Mouse (Mus musculus): ENCODE measurements around the gene Dntt.

The Dntt gene

DNA sequence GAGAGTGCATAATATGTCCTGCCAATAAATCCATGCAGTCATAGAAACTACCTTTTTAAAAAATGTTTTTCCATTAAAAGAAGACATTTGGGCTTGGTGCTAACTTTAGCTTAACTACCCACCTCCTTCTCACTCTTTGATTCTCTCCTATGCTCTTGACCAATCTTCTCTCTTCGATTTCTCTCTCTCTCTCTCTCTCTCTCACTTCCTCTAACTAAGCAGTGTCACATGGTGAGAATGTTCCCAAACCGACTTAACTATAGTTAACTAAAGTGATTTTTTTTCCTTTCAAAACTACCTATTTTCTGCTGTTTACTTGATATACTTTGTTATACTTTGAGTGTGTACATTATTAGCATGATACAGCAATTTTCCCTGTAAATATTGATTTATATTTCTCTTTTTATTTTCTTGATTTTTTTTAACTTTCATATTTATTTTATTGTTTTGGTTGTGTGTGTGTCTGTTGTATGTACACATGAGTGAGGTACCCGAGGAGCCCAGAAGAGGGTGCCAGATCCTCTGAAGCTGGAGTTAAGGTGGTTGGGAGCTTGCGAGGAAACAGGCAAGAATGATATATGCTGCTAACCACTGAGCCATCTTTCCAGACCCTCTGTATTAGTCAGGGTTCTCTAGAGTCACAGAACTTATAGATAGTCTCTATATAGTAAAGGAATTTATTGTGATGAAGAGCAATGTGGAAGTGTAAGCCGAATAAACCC is 20.2 kb upstream of the Dntt start:
- DNase-seq (ENCODE audit: low spot score) = no peak

DNA sequence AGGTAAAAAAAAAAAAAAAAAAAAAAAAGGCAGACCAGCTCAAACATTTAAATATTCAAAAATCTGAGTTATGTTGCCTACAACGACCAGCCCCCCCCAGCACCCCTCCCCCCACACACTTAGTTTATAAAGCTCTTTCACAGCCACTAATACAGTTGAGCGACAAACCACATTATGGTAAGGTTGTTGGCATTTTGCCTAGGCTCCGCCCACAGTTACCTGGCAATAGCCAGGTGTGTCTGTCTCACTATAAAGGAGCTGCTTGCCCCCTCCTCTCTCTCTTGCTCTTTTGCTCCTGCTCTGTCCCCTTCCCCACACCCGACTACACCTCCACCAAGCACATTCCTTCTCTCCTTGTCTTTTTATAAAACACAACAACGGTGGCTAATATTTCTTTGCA is 17.4 kb upstream of the Dntt start:
- DNase-seq (ENCODE audit: low spot score) = no peak

DNA sequence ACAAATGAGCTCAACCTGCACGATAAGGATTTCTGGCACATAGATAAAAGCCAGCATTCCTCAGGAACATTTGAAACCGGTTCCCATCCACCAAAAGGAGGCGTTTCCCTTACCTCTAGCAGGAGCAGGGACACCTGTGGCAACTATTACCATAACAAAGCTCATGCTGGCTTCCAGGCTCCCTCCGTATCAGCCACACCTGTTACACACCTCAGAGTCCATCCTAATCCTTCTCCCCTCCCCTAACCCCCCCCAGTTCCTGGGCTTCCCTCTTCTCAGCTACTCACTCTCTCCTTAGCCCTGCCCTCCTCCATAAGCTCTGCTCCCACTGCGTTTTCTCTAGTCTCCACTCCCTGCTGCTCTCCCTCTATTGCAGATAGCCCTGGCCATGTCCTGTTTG is 15.5 kb upstream of the Dntt start:
- no peak for DNase-seq (ENCODE audit: low spot score)

DNA sequence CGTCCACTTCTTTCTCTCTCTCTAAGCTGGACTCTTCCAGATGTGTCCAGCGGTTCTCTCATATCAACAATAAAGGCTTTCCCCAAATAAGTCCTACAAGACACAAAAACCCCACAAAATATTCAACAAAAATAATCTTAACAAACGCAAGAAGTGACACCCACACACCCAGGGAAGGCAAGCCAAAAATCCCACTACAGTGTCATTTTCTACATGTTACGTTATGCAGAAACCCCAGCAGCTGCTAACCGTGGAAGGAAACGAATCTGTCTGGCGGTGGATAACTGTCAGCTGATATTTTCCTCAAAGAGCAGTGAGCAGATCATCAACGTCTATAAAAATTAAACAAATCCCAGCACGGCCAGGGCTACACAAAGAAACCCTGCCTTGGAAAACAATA is 15.1 kb upstream of the Dntt start:
- no peak for DNase-seq (ENCODE audit: low spot score)

DNA sequence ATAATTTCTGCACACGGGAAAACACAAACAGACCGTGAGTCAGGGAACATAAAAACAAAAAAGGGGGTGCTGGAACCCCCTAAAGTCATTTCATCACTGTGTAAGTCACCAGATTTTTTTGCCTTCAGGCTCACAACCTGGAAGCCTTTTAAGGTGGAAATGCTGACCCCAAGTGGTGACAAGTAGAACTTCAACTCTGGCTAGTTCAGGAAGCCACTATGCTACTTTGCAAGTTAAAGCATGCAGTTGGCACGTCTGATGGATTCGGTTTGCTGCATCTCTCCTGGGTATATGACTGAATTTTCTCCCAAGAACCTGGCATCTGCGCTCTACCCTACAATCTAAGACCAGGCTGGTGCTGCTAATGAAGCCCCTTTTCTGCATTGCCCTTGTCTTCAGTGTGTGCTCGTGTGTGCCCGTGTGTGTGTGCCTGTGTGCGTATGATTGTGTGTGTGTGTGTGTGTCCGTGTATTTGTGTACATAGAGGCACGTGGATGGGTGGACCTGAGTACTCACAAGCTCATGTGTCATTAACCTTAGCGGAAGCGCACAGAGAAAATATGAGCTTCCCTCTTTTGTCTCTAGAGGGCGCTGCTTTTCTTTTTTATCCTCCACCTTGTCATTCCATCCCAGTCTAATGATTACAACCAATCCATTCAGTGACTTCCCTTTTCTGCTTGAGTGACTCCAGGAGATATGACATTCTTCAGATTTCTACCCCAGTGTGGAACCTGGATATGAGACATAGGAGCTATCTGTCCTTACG is 12.9 kb upstream of the Dntt start:
- peak; percentile 65 for DNase-seq (ENCODE audit: low spot score)

DNA sequence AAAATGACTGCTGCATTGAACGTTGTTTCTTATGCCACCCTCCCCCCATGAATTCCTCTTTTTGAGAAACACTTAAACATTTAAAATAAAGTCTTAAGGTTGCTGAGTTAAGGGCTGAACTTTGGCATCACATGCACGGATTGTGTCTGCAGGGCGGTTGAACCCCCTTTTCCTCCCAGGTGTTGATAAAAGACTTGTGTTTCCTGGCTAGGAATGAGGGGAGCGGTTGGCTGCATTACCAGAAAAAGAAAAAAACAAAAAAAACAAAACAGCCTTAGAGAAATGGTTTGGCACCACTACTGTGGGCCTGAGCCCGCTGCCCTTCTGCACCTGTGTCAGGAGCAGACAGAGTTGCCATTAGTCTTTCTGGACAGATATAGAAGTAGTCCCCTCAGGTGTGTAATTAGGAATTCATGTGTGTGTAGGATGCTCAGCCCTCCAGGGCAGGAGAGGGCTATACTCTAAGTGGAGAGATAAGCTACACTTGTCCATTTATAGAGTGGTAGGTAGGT is 9.9 kb upstream of the Dntt start:
- DNase-seq (ENCODE audit: low spot score) = no peak

DNA sequence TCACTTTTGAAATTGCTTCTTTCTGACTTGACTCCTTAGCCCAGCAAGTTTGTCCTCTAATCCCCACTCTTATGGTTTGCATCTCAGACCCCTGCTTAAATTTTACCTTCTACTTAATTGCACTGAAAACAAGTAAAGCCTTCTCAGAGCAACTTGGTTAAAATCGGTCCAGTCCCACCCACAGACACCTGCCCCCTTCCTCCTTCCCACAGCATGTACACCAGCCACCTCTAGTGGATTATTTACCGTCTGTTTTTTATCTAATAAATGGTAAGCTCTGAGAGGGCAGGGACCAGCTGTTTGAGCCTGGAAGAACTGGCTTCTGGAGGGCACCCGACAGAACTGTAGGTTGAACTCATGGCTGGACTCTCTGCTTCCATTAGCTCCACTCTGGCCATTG is 8.5 kb upstream of the Dntt start:
- no peak for DNase-seq (ENCODE audit: low spot score)

DNA sequence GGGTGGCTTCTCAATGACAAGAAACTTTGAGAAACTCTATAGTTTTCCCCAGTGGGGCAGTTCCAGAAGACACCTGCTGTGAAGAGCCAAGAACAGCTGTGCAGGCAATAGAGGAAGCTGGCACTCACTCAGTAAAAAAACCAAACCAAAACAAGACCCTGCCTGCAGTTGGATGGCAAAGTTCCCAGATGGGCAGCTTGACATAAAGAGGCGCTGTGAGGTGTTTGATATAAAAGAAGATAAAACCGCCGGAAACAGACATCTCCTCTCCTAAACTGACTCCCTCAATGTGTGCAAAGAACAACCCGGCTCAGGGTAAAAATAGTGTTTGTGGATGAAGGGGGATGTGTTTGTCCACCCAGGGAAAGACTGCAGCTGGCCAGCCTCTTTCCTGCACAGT is 6.8 kb upstream of the Dntt start:
- peak; percentile 19 for DNase-seq (ENCODE audit: low spot score)

DNA sequence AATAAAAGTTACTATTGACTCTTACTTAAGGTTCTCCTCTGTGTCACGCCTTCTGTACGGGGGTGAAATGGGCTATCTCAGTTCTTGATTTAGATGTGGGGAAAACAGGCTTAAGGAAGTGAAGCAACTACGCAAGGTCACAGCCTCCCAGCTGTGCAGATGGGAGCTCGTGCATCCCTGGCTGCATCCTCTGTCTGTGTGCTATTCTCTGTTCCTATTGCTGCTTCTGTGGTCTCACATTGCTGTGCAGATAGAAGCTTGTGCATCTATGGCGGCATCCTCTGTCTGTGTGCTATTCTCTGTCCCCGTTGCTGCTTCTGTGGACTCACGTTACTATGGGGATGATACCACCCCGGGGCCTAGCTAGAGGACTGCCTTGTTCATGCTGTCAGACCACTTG is 2.5 kb upstream of the Dntt start:
- no peak for DNase-seq (ENCODE audit: low spot score)

DNA sequence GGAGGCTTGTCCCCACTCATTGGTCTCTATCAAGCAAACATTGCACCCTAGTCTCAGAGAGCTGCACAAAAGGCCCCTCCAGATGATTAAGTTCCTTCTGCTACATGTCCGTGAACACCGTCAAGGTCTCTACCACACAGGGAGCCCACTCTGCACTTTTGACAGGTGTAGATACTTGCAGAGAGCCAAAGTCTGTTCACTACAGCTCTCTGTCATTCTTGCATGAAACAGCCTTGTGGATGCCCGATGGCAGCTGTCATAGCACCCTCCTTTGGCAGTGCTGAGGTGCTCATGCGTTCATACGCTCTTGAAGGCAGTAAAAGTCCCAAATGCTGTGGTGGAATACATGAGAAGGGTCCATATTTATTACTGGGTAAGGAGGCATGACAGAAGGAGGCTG is 2.1 kb upstream of the Dntt start:
- DNase-seq (ENCODE audit: low spot score) = no peak

DNA sequence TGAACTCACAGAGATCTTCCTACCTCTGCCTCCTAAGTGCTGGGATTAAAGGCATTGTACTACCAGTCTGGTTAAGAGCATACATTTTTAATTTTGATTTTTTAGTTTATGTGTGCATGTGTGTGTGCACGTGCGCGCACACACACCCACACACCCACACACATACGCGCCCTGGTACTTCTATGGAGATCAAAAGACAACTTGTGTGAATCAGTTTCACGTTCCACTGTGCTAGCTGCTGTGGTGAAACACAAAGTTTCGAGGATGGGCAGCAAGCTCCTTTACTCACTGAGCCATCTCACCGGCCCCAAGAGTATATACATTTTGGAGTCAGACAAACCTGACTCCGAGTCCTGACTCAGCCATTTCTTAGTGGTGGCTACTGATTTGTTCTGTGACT is 1.5 kb upstream of the Dntt start:
- no peak for DNase-seq (ENCODE audit: low spot score)

DNA sequence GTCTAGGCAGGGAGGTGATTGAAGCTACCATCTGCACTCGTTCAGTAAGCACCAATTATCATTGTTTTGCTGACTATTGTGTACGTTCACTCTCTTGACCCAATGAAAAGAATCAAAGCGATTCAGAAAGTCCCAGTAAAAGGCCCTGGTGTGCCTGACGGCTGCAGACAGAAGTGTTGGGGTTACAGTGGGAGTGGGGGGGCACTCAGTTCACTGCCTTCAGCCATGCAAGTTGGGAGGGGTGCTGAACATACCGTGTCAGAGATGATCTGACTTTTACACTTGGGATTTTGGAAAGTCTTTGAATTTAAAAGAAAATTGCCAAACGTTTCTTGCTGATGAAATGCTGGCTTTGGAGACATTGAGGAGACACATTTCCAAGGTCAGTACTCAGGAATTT is 1.1 kb downstream of the Dntt start:
- no peak for DNase-seq (ENCODE audit: low spot score)

DNA sequence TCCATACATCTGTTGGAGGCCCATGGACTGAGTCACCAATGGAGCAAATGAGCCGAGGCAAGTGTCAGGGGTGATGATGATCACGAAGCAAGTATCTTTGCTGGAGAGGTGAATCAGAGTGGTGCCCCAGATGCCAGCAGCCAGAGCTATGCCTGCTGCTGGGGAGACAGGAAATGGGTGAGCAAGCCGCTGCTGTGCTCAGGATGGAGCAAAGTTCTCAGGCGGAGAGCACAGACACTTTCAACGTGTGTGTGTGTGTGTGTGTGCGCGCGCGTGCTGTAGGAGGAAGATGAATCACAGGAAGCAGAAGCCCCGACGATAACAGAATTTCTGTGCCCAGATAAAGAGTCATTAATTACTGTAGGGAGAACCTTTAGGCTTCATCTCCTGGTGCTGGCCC is 1.9 kb downstream of the Dntt start:
- peak; percentile 81 for DNase-seq (ENCODE audit: low spot score)

DNA sequence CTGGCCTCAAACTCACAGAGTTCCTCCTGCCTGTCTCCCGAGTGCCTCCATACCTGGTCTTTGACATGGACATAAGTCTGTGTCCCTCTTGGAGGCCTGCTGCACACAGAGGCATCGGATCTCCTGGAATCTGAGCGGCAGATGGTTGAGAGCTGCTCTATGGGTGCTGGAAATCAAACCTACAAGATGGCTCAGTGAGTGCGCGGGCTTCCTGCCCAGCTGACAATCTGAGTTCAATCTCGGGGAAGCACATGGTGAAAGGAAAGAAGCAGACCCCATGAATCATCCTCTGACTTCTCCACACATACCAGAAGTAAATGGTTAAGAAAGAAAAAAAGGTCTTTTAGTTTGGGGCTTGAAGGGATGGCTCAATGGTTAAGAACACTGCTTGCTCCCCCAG is 2.8 kb downstream of the Dntt start:
- DNase-seq (ENCODE audit: low spot score) = no peak

DNA sequence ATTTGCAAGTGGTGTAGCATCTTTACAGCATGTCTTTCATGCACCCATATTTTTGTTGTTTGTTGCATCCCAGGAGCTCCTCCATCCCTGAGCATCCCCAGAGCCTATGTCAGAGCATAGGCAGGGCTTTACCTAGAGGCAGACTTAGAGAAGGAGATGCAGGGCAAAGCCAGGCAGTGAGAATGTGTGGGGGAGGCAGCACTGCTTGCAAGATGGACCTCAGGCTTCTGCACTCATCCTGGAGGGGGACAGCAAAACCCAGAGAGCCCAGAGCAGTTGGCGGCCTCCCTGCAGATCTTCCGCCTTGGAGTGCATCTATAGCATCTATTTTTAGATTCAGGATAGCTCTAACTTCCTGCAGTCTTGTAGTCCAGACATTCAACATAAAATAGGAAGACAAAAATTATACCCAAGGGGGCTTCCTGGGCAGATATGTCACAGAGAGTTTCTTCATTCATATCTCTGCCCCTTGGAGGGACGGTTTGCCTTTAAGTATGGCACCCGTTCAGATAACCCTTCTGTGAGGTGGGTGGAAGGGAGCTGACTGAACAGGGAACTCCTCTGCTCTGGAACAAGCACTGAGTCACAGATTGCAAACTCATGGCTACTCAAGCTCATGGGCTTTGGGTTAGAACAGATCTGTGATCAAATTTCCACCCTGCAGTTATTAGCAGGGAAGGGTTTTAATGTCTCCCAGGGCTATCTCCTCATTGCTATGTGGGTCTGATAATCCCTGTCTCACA is 6.9 kb downstream of the Dntt start:
- no peak for DNase-seq (ENCODE audit: low spot score)

DNA sequence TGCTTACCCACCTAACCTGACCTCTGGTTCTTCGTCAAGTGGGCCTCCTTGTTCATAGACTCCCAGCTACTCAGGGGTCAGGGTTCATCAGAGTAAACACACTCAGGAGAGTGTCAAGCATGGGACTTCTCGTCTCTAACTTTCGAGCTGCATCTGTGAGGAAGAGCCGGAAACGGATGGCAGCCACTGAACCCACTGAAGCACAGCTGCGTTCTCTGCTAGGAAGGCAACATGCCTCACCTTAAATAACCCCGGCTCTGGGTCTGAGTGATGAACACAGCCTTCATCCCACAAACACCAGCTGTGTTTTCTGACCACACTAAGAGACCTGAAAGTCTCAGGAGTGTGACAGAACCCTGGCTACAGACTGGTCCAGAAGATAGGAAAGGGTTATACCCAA is 10.0 kb downstream of the Dntt start:
- DNase-seq (ENCODE audit: low spot score) = peak; percentile 66

DNA sequence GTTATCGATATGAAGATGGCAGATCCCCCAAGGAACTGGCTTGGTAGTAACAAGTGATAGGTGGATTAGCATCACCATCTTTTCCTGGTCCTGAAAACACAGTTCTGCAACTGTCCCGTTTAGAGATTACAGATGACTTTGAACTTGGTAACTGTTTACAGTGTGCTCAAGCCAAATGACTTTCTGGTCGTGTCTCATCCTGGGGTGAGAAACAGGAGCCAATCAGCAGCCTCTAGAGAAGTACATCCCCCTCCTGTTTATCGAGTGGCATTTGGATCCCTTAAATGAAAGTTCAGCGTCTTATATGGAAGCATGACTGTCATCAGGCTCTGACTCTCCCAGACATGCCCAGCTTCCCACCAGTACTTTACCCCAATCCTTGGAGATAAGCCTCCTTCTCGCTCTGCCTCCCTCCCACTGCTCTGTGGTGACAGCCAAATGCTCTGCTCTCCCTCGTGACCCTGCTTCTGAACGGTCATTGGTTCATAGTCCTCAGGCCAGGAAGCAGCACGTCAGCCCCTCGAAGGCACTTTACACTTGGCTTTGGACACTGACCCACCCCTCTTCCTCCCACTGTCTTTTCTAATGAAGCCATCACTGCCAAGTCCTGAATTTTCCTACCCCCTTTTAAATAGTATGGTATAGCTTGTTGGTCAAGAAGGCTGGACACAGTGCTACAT is 16.2 kb downstream of the Dntt start:
- DNase-seq (ENCODE audit: low spot score) = no peak

DNA sequence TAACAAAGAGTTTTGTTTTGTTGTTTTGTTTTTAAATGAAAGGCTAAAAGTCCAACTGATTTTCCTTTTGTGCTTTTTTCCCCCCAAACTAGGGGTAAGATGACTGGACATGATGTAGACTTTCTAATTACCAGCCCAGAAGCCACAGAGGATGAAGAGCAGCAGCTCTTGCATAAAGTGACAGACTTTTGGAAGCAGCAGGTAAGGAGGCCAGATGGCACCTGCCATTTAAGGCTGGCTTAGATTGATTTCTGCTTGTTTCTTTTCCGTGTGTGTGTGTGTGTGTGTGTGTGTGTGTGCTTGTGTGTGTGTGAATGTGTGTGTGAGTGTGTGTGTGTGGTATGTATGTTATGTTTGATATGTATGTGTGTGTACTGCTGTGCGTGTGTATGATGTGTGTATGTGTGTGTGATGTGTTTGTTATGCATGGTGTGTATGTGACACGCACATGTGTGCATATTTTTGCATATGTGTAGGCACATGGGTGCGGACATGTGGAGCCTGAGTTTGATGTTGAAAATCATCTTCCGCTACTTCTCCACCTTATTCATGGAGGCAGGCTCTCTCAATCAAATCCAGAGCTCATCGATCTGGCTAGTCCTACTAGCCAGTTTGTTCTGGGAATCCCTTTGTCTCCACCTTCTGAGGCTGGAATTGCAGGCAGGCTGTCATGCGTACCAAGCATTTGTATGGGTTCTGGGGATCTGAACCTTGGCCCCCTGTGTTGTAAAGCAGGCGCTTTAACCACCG is 18.5 kb downstream of the Dntt start:
- no peak for DNase-seq (ENCODE audit: low spot score)

DNA sequence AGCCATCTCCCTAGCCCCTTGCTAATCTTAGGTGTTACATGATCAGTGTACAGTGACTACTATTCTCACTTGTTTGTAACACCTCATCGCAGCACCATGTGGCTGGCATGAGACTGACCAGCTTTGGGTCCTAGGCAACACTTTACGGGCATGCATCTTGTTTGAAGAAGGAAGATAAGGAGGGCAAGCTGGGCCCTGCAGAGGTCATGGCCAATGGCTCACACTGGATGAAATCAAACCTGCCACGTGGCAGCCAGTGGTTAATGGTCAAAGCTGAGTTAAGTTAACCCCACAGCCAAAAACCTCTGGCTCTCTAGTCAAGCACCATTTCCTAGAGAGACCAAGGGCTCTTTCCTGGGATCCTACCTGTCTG is 19.1 kb downstream of the Dntt start:
- no peak for DNase-seq (ENCODE audit: low spot score)

DNA sequence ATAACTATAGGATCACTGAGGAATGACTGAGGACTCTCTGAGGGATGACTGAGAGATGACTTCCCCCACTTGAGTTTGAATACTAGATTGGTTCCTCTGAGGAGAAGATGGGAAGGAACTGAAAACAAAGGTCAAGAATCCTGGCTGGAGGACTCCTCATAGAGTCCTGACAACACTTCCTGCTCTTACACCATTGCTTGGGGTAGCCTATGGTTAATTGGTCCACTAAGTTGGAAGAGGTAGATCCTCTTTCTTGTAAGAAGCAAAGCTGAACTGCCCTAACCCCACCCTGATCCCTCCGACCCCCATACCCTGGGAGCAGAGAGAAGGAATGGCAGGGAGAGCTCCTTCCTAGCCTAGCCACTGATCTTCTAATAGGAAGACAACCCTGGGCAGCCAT is 22.6 kb downstream of the Dntt start:
- DNase-seq (ENCODE audit: low spot score) = no peak

DNA sequence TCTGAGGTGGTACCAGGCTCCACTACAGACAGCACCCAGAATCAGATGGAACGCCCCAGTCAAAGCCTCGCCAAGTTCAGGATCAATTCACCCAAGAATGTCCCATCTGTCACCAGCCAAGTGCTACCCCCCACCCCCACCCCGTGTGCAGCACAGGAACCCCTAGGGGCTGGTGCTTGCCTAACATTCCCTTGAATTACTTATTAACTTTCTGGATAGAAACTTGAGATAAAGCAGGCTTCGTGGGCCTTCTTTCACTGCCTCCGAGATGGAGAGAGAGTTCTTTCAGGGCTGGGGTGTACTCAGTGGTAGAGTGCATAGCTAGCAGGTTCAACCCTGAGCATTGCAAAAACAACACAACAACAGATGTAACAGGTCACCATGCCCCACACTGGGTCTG is 23.2 kb downstream of the Dntt start:
- no peak for DNase-seq (ENCODE audit: low spot score)

DNA sequence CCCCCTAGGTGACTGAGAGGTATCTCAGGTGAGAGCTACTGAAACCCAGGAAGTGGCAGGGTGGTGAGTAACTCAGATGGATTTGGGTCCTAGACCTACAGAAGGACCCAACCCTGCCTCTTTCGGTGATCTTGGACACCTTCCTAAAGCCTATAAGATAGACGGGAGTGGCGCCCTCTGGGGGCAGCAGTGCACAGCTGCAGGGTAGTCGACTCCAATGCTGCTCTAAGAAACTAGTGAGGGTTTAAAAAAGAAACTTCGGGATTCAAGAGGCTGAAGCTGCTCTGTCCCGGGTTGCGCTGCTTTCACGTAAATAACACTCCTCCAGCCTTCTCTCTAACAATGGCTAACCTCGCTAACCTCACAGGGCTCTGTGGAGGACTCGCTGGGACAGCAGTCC is 24.5 kb downstream of the Dntt start:
- DNase-seq (ENCODE audit: low spot score) = peak; percentile 60
